Mouse (Mus musculus) E14TG2a.4 (cell line): ENCODE measurements at regions not wholly inside any gene's neighbourhood (a gene's known extent, or its start where the extent isn't known, plus 50 kb on each side); places are given as distances from the start of the nearest gene placed in this dataset.

Experiments
- CTCF ChIP-seq: conservative IDR thresholded peaks from 2 replicates; pipeline ENCODE4 v1.5.1; 2014; ENCODE audit warnings: low read length
- POU5F1 ChIP-seq: IDR thresholded peaks from 2 replicates; pipeline ENCODE4 v1.6.1; 2014; ENCODE audit warnings: low read length, borderline replicate concordance

- no peak for TF ChIP-seq CTCF
- TF ChIP-seq POU5F1: no peak
Measured at GRCm38 (mm10) chr14:71142465-71142864, 542.8 kb upstream of the Fam160b2 start.
